Mouse (Mus musculus) heart, adult 2 months (tissue): ENCODE results near the gene Ermap.

ENCODE experiments used
- CTCF ChIP-seq: fragments of 200-600 bp; IDR thresholded peaks from 2 replicates; pipeline ENCODE4 v1.8.1; 2022; ENCODE audit warnings: antibody characterized with exemption, mild to moderate bottlenecking, moderate library complexity
- POLR2A ChIP-seq: fragments of 200-500 bp; IDR thresholded peaks from 2 replicates; pipeline ENCODE4 v1.6.1; 2011; ENCODE audit warnings: mild to moderate bottlenecking, low read depth, low read length, control low read depth; ENCODE audit not compliant: insufficient read depth

- TF ChIP-seq CTCF (no peak), POLR2A (no peak)
Measured at GRCm38 (mm10) chr4:119147347-119147746, 42.5 kb downstream of the Ermap start.
